ENCODE assay signal across 11 mouse cellular contexts in the genomic region with DNA sequence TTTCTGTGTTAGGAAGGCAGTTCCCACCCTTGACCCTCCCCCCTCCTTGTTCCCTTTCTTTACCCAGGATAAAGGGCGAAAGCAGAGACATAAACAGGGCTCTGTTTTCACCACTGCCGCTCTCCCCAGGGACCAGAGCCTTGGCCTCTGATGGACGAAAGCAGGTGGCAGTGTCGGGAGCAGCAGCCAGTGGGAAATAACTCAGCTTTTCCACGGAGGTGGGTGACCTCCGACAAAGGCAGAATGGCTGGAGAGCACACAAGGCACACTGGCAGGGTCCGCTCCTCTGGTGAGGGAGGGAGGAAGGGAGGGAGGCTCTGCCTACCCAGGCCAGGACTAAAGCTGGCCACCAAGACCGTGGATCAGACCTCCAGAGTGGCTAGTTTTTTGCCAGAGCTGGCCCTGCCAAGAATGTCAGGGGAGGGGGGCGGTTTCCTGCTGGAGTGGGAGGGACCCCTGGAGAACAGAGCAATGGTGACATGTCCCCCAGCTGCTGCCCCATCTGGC.
DNase-seq lines count a peak whose midpoint lies in the region; ATAC-seq and TF ChIP-seq lines count a peak whose summit lies in the region.
"Had no signal": no experiment of that assay in that cellular context is flagged by ENCODE, and none has a peak within 500 bp of the region (broad histone marks: within the 10 kb centered on the region; RNA-seq: fewer than 3 reads in every experiment).

No protein-coding gene starts in this region.

- no peak overlapping the region for H3K27ac ChIP-seq in midbrain, embryonic 11.5 days (ENCODE audit: low read depth, low read length)
- no peak overlapping the region for H3K27ac ChIP-seq in intestine, postnatal 0 days (ENCODE audit: low read depth, low read length)
- H3K27ac ChIP-seq: lung, embryonic 15.5 days had no signal

- peak overlapping the region; percentile 3; the same call in 1 of the 2 replicates for H3K4me2 ChIP-seq in midbrain, embryonic 11.5 days
- H3K4me2 ChIP-seq in intestine, postnatal 0 days (replicated peaks; ENCODE audit: low read depth), result no peak overlapping the region
- H3K4me2 ChIP-seq: lung, embryonic 15.5 days had no signal

- ATAC-seq in midbrain, embryonic 11.5 days (ENCODE audit: low FRiP score), result peak; percentile 59
- ATAC-seq in intestine, postnatal 0 days, result no peak
- ATAC-seq: intestine, embryonic 16.5 days; Patski had no signal

- no peaks in the 10 kb centered on the region for H3K9me3 ChIP-seq in E14TG2a.4 (ENCODE audit: low read length)
- no peaks in the 10 kb centered on the region for H3K9me3 ChIP-seq in midbrain, embryonic 11.5 days (ENCODE audit: control insufficient read depth, low read length)
- H3K9me3 ChIP-seq in intestine, postnatal 0 days (ENCODE audit: control insufficient read depth), result no peaks in the 10 kb centered on the region
- H3K9me3 ChIP-seq: lung, embryonic 15.5 days had no signal

- peaks cover 83% of the 10 kb centered on the region for H3K4me1 ChIP-seq in E14TG2a.4 (replicated peaks; ENCODE audit: low read depth, low read length)
- H3K4me1 ChIP-seq in midbrain, embryonic 11.5 days (ENCODE audit: control insufficient read depth, insufficient read depth, low read length), result peaks cover 27% of the 10 kb centered on the region
- H3K4me1 ChIP-seq in intestine, postnatal 0 days (replicated peaks; ENCODE audit: control insufficient read depth, insufficient read depth, low read length), result no peaks in the 10 kb centered on the region
- H3K4me1 ChIP-seq: lung, embryonic 15.5 days had no signal

- peak overlapping the region; percentile 25; the same call in 1 of the 2 replicates for H3K9ac ChIP-seq in midbrain, embryonic 11.5 days (ENCODE audit: low read length)
- no peak overlapping the region for H3K9ac ChIP-seq in intestine, postnatal 0 days (ENCODE audit: low read depth, low read length)
- H3K9ac ChIP-seq: lung, embryonic 15.5 days had no signal

- H3K36me3 ChIP-seq in E14TG2a.4 (ENCODE audit: insufficient read depth, low read length), result no peaks in the 10 kb centered on the region
- H3K36me3 ChIP-seq in midbrain, embryonic 11.5 days (ENCODE audit: control insufficient read depth, insufficient read depth, low read length), result no peaks in the 10 kb centered on the region
- H3K36me3 ChIP-seq in intestine, postnatal 0 days (ENCODE audit: control insufficient read depth, insufficient read depth), result no peaks in the 10 kb centered on the region
- H3K36me3 ChIP-seq: lung, embryonic 15.5 days had no signal

- DNase-seq in adrenal gland, postnatal 14 days, result peak; percentile 21
- DNase-seq in adrenal gland, postnatal 25 days, result no peak
- peak; percentile 48 for DNase-seq in gastrocnemius, postnatal 10 days
- DNase-seq in midbrain, embryonic 11.5 days (ENCODE audit: low spot score, missing footprints), result peak; percentile 92
- no peak for DNase-seq in thymus, postnatal 25 days
- DNase-seq in left cerebral cortex, adult 11 months (ENCODE audit: low spot score), result no peak

- TF ChIP-seq CTCF in E14TG2a.4 (conservative IDR thresholded peaks at IDR 0.05; ENCODE audit: low read length), result no peak
- TF ChIP-seq CTCF in intestine, postnatal 0 days (IDR thresholded peaks at IDR 0.05; ENCODE audit: low read depth), result no peak

- WGBS in midbrain, embryonic 11.5 days, result 6% methylated on average over 9 of the region's 9 CpGs
- 27% methylated on average over 9 of the region's 9 CpGs for WGBS in intestine, postnatal 0 days

- H3K4me3 ChIP-seq in E14TG2a.4 (replicated peaks; ENCODE audit: low read length), result peak overlapping the region; percentile 52
- H3K4me3 ChIP-seq in midbrain, embryonic 11.5 days (ENCODE audit: low read depth, low read length), result no peak overlapping the region
- no peak overlapping the region for H3K4me3 ChIP-seq in intestine, postnatal 0 days (ENCODE audit: low read depth, low read length)
- H3K4me3 ChIP-seq: lung, embryonic 15.5 days had no signal

- peaks cover 35% of the 10 kb centered on the region for H3K27me3 ChIP-seq in E14TG2a.4 (ENCODE audit: insufficient read depth, low read length)
- peaks cover 2% of the 10 kb centered on the region; the same call in 1 of the 2 replicates for H3K27me3 ChIP-seq in midbrain, embryonic 11.5 days (ENCODE audit: control insufficient read depth, insufficient read depth, low read length)
- H3K27me3 ChIP-seq in intestine, postnatal 0 days (replicated peaks; ENCODE audit: control insufficient read depth, insufficient read depth, low read length), result peaks cover 27% of the 10 kb centered on the region

Comparison
In these comparisons a context has a peak if more than half of its experiments do, and no peak if none do; other contexts are left out.
1. DNase-seq: peak in adrenal gland, postnatal 14 days (single experiment), gastrocnemius, postnatal 10 days (single experiment) and midbrain, embryonic 11.5 days (single experiment); none in adrenal gland, postnatal 25 days (single experiment), thymus, postnatal 25 days (single experiment) and left cerebral cortex, adult 11 months (single experiment).